Mouse (Mus musculus) adrenal gland, adult 18-20 months (tissue): Measurements from ENCODE around the gene Zfp553. TPM values are rescaled to one million over a fixed set of nuclear protein-coding genes. Genes with fewer than 3 reads are reported as not detected.
"Not testable (repeated sequence)": the region's sequence is repeated elsewhere in the genome, so short reads cannot be mapped to it uniquely, and the experiment has no call there.

ENCODE experiments used
- DNase-seq, 2 experiments: peaks; one replicate each; pipeline ENCODE4 v3.0.0; 2021 to 2022; ENCODE audit warnings: low spot score in 2 of 2
- total RNA-seq, 2 experiments: library from RNA; stranded (reverse); gene quantifications; 1 replicate in 1 of 2; 2 replicates in 1 of 2; pipeline ENCODE4 v1.2.3; 2021

The Zfp553 gene
- total RNA-seq, 2 experiments from 2014 or later: 12.6 to 14.8 TPM

DNA sequence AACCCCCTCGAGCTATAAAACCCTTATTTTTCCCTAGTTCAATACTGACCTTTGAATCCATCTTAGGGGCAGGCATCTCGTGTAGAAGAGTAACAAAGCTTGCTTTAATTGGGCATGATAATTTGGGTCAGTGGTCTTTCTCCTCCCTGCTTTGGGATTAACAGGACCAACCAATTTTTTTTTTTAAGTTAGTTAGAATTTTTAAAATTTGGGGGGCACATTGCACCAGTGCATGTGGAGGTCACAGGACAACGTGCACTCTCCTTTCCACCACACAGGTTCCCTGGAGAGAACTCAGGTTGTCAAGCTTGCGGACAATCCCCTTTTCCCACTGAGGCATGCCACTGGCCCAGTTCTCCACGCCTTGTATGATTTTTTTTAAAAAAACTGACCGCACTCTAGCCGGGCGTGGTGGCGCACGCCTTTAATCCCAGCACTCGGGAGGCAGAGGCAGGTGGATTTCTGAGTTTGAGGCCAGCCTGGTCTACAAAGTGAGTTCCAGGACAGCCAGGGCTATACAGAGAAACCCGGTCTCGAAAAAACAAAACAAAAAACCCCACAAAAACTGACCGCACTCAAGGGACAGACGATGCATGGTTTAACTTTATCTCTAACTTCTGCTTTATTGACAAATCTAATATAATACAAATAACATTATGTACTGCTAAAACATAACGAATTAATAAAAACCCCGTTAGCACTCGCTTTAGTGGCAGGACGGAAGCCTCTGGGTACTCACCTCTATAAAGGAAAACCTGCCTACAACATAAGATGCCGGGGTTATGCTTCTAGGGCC lies 837 bp upstream of the Zfp553 start:
- no peak for DNase-seq

DNA sequence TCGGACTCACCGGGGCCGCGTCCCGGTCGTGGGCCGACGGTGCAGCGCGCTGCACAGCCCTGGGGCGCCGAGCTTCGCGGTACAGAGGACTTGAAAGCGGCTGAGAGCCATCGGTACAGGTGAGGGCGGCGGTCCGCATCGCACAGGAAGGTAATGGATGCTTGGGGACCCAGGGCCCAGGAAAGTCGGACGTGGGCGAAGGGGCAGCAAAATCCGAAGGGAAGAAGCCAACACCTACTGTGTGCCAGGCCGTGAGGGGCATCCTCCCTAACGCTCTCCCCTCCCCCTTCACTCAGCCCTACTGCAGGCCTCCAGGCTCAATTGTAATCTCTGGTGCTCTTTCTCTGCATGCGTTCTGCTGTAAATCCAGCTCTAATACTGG lies 498 bp downstream of the Zfp553 start:
- DNase-seq: no peak

DNA sequence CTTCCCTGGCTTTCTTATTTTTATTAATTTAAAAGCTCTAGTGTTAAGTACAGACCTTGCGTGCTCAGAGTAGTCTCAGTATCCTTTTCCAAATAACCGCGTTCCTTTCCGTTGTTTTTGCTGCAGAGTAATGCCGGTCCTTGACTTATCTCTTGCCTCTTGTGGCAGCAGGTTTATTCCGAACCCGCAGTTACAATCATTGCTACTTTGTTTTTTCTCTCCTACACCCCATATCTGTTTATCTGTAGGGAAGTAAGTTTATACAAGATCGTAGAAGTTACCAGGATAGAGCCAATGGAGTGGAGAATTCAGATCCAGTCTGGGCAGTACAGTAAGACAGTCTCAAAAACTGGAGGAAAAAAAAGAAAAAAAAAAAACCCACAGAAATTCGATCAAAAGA lies 904 bp downstream of the Zfp553 start:
- DNase-seq: no peak

DNA sequence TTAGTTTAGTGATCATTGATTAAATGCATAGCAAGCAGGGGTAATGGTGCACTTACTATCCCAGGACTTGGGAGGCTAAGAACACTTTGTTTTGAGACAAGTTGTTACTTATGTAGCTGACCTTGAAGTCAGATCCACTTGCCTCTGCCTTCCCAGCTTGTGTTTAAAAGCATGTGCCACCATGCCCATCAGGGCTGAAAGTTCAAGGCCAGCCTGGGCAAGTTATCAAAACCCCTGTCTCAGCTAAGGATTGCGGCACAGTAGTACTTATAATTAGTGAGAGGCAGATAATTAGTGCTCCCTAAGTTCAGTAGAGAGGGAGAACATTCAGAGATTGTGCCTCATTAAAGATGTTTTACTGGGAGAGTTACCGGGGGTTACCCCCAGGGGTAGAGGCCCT lies 1.9 kb downstream of the Zfp553 start:
- DNase-seq: no peak

DNA sequence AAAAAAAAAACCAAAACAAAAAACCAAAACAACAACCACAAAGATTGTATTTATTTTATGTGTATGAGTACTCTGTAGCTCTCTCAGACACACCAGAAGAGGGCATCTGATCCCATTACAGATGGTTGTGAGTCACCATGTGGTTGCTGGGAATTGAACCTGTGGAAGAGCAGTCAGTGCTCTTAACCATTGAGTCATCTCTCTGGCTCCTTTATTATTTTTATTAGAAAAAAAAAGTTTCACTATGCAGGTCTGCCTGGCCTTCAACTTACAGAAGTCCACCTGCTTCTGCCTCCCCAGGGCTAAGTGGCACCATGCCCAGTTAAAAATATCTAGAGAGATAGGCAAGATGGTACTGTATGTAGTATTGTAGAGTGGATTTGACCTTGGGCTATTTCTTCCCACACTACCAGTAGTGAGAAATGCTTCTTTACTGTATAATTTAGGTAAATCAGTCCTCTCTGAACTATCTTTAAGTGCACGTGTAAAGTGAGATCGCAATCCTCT lies 10.6 kb downstream of the Zfp553 start:
- no peak for DNase-seq

DNA sequence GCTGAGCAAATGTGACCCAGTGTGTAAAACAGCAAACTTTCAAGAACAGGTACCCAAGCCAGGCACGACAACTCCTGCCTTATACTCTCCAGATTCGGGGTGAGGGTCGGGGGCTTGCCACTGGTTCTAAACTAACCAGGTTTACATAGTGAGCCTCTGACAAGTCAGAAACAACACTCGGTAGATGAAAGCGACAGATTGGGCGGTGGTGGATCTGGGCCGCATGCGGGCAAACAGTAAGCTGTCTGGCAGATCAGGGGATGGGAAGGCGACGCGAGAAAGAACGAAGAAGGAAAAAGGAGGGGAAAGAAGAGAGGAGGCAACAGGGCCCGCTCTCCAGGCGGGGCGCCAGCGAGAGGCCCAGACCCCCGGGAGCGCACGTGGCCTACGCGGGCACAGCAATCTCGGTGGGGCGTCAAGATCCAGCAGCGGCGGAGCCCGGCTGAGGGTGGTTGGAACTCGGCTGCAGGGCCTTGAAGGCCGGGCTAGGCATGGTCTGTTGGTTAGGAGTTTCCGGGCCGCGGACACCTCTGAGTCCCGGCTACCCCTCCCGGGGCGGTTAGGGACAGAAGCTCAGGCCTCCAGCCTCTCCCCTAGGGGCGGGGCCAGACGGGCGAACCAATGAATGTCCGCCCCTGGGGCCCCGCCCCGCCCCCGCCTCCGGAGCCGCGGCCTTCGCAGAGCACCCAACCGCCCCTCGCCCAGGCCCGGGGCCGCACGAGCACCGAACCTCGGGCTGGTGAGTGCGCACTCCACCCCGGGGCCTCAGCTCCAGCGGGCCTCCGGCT lies 11.2 kb downstream of the Zfp553 start, which contains the start of gene Zfp771:
Zfp771 (plus strand) TSS at position 405 of the 788 bp plus-strand sequence.
- peak; percentile 95 to 96 for DNase-seq

DNA sequence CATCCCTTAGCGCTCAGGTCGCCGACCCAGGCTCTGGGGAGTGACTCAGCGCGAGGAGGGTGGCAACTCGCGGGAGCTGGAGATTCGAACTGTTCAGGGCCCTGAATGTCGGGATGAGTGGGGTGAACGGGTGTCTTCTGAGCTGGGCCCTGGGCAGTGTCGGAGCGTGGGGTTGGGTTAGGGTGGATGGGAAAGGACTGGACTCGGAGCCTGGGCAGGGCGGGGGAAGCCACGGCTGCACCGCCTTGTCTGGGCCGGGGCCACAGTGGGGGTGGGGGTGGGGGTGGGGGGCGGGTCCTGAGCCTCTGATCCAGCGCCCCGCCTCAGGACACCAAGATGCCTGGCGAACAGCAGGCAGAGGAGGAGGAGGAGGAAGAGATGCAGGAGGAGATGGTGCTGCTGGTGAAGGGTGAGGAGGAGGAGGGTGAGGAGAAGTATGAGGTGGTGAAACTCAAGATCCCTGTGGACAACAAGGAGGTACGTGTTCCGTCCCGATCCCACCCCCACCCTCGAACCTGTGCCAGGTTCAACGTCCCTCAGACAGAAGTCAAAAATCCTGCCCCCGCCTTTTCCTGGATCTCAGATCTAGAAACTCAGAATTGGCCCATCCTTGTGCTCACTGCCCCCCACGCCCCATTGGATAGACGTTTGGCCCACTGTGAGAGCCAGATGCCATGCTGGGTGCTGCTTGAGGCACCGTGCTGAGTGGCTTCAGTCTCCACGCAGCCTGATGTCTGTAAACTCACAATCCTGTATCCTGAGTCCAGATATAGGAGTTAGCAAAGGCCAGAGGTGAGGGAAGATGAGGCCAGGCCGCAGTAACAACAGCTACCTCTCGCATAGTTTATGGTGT lies 12.0 kb downstream of the Zfp553 start:
- DNase-seq: no peak

DNA sequence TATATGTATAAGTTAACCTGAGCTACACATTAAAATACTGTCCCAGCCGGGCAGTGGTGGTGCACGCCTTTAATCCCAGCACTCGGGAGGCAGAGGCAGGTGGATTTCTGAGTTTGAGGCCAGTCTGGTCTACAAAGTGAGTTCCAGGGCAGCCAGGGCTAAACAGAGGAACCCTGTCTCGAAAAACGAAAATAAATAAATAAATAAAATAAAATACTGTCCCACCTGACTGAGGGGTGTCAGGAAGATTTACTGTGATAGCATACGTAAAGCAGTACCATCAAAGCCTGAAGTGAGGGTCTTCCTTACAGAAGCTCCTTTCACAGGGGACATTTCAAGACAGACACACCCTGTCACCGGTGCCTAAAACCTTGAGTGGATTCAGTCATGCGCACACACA lies 17.6 kb downstream of the Zfp553 start:
- DNase-seq: not testable (repeated sequence)

DNA sequence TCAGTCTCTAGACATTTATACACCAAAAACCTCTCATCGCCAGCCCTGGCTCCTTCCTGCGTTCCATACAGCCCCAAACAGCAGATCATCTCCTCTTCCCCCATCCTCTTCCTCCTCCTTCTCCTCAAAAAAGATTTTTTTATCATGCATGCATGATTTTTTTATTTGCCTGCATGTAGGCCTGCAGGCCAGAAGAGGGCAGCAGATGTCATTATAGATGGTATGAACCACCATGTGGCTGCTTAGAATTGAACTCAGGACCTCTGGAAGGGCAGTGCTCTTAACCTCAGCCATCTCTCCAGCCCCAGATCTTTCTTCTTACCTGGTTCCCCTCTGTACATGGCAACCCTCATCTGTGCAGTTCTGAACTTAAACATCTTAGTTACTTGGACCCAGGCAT lies 19.6 kb downstream of the Zfp553 start:
- DNase-seq: no peak

DNA sequence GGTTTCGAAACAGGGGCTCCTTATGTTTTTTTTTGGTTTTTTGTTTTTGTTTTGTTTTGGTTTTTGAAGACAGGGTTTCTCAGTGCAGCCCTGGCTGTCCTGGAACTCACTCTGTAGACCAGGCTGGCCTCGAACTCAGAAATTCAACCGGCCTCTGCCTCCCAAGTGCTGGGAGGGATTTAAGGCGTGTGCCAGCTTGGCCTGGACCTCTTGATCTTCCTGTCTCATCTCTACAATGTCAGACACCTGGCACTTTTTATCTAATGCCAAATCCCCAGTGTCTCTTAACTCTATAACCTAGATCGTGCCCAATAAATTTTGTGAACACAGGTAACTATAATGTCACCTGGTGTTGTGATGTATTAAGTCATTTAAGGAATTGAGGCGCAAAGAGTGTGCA lies 20.5 kb downstream of the Zfp553 start:
- no peak for DNase-seq

DNA sequence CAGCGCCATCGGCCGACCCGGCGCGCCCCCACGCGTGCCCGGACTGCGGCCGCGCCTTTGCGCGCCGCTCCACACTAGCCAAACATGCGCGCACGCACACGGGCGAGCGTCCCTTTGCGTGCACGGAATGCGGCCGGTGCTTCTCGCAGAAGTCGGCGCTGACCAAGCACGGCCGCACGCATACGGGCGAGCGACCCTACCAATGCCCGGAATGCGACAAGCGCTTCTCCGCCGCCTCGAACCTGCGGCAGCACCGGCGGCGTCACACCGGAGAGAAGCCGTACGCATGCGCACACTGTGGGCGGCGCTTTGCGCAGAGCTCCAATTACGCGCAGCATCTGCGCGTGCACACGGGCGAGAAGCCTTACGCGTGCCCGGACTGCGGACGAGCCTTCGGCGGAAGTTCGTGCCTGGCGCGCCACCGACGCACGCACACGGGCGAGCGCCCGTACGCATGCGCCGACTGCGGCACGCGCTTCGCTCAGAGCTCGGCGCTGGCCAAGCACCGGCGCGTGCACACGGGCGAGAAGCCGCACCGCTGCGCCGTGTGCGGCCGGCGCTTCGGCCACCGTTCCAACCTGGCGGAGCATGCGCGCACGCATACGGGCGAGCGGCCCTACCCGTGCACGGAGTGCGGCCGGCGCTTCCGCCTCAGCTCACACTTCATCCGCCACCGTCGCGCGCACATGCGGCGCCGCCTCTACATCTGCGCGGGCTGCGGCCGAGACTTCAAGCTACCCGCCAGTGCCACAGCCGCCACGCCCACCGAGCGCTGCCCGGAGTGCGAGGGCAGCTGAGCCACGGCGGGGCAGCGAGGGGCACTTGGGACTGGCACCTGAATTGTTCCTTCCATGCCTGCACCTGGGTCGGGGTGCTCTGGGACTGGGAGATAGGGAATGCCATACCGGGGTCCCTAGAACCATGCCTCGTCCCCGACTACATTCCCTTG lies 21.2 kb downstream of the Zfp553 start:
- peak; percentile 93 for DNase-seq

DNA sequence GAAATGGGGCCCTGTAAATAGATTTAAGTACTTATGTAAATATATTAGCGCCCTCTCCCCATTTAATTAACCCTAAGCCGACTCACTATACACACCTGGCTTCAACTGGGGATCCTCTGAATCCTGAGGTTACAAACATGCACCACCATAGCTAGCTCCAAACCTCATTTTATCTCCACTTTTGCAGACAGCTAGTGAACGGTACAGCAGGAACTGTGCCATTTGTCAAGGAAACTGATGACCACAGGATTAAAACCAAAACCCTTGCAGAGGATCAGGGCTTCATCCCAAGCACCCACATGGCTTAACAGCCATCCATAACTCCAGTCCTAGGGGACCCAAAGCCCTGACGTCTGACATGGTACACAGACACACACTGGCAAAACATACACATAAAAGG lies 22.1 kb downstream of the Zfp553 start:
- no peak for DNase-seq

DNA sequence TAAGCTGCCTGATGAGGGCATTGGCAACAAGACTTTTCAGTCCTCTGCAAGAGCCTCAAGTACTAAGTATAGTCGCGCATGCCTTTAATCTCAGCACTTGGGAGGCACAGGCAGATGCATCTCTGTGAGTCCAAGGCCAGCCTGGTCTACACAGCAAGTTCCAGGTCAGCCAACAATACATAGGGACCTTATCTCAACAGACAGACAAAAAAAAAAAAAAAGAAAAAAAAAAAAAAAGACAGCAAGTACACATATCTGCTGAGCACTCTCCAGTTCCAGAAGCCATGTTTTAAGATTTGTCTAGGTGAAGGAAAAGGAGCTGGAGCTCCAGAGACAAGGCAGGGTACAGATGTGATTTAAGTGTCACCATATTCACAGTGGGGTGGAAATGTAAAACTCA lies 23.1 kb downstream of the Zfp553 start:
- no peak for DNase-seq

DNA sequence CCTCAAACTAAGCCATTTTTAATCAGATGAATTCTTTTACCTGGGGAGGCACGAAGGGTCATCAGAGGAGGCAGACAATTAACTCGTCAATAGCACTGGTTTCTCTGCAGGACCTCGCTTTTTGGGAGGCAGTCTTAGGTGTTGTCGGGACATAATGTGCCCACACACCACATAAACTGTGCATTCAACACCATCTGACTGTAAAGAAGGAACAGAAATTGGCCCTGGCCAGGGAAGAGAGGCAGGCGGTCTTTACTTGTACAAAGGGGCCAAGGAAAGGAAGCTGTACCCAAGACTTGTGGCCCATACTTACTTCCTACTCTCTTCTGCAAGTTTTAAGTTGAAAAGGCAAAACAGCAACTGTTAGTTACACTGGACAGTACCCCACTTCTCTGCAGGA lies 23.7 kb downstream of the Zfp553 start:
- no peak for DNase-seq

DNA sequence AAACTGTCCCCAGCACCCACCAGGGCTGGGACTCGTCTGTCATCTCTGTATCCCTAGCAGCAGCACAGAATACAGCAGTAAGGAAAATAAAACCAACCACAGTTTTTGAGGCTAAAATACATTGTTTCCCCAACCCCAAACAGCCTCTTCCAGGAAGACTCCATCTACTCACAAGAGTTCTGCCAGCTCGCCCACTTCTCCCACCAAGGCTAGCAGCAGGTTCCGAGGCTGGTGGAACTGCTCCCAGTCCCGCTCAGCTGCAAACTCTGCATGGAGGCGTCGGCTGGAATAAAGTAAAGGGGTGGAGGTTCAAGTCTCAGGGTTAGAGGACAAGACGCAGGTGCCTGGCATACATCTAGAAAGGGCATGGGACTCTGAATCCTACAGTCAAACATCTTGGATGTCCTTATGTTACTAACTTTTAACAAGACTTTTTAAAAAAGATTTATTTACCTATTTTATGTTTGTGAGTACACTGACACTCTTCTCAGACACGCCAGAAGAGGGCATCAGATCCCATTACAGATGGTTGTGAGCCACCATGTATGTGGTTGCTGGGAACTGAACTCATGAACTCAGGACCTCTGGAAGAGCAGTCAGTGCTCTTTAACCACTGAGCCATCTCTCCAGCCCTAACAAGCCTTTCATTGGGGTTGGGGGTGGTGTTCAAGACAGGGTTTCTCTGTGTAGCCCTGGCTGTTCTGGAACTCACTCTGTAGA lies 26.5 kb downstream of the Zfp553 start:
- no peak for DNase-seq

DNA sequence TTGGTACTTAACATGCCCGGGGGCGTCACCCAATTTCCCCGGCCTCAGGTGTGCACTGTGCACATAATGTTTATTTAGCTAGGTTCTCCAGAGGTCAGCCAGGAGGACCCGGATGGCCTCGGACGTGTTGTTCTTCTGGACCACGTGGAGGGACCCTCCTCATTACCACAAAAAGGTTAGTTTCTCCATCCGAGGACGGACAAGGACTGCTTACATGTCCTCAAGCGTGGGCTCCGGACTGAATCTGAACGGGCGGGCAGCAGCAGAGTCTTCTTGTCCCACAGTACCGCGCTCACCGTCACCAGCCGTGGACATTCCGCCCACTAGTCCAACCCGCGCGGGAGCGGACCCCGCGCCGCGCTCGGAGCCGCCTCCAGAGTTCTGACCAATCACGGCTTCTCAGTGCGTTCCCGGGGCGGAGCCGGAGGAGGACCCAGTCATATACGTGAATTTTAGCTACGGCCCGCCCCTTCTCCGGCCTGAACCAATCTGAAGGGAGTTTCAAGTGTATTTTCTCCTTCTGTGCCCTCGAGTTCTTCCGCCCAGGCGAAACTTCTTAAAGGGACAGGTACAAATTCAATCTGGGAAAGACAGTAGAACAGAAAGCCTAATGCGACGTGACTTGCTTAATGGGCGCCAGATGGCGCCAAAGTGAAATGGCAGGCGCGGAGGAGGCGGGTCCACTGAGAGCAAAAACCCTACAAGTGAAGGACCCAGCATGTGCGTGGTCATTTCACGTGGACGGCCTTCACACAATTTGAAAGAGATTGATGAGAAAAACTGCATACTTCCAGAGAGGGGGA lies 27.6 kb downstream of the Zfp553 start, which contains the start of gene Dctpp1:
Dctpp1 (minus strand) TSS at position 401 of the 803 bp plus-strand sequence.
- peak; percentile 88 to 90 for DNase-seq

DNA sequence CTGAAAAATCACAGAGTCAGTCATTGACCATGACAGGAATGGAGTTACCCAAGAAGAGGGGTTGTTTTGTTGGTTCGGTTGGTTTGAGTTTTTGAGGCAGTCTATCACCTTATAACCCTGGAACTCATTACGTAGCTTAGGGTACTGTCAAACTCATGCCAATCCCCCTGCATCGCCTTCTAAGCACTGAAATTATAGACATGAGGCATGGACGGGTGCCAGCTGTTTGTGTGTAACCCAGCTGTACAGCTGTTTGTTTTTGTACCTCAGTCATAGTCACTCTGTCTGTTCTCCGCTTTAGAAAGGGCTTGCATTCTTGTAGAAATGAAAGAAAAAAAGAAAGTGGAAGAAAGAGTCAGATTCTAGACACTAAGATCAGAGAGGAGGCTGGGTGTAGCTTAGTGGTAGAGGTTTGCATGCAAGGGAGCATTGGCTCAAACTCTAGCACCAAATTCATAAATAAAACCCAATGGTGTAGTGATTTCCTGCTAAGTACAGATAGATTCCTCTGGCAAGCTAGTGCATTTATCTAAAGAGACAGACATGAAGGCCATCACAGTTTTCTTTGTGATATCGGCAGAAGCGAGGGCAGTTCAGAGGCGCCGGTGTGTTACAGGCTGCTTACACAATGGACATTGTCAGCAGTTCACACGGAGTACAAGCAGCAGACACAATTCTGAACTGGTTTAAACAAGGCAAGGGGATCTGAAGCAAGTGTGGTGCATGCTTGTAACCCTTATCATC lies 29.5 kb downstream of the Zfp553 start:
- no peak for DNase-seq

DNA sequence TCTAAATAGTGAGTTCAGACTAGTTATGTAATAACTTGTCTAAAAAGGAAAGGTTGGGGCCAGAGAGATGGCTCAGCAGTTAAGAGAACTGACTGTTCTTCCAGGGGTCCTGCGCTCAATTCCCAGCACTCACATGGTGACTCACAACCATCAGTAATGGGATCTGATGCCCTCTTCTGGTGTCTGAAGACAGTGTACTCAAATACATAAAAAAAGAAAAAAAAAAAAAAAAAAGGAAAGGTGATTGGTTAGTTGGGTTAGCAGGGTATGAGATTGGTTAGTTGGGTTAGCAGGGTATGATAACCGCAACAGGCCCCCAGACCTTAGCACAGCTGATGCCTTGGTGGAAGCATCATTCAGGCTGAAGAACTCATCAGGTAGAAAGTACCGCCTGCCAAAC lies 30.7 kb downstream of the Zfp553 start:
- no peak for DNase-seq
